Comparison of ENCODE assay signal across 44 mouse cellular contexts in genomic region chr3:102954476-102954875, GRCm38 (mm10). TPM values are rescaled to one million over a fixed set of nuclear protein-coding genes. Genes with fewer than 3 reads are reported as not detected.
"Had no signal": no experiment of that assay in that cellular context is flagged by ENCODE, and none has a peak within 500 bp of the region (broad histone marks: within the 10 kb centered on the region; RNA-seq: fewer than 3 reads in every experiment).

No protein-coding gene starts in this region.

- H3K4me1 ChIP-seq: limb, embryonic 10.5 days; limb, embryonic 12.5 days; limb, embryonic 13.5 days; limb, embryonic 15.5 days; liver, embryonic 12.5 days; liver, embryonic 13.5 days; liver, embryonic 15.5 days; lung, embryonic 15.5 days; megakaryocyte, embryonic 14.5 days; midbrain, embryonic 10.5 days; midbrain, embryonic 12.5 days; midbrain, embryonic 13.5 days; midbrain, embryonic 15.5 days; neural tube, embryonic 12.5 days had no signal

- H3K9me3 ChIP-seq: limb, embryonic 10.5 days; limb, embryonic 12.5 days; limb, embryonic 13.5 days; limb, embryonic 15.5 days; liver, embryonic 12.5 days; liver, embryonic 13.5 days; liver, embryonic 15.5 days; lung, embryonic 15.5 days; megakaryocyte, embryonic 14.5 days; midbrain, embryonic 10.5 days; midbrain, embryonic 12.5 days; midbrain, embryonic 13.5 days; midbrain, embryonic 15.5 days; neural tube, embryonic 12.5 days had no signal

- H3K36me3 ChIP-seq: limb, embryonic 10.5 days; limb, embryonic 12.5 days; limb, embryonic 13.5 days; limb, embryonic 15.5 days; liver, embryonic 12.5 days; liver, embryonic 13.5 days; liver, embryonic 15.5 days; lung, embryonic 15.5 days; midbrain, embryonic 10.5 days; midbrain, embryonic 12.5 days; midbrain, embryonic 13.5 days; midbrain, embryonic 15.5 days; neural tube, embryonic 12.5 days had no signal

- H3K27ac ChIP-seq: left cerebral cortex, adult 2 months; limb, embryonic 10.5 days; limb, embryonic 12.5 days; limb, embryonic 13.5 days; limb, embryonic 15.5 days; liver, embryonic 12.5 days; liver, embryonic 13.5 days; liver, embryonic 14.5 days; liver, embryonic 15.5 days; lung, embryonic 15.5 days; macrophage; midbrain, embryonic 10.5 days; midbrain, embryonic 12.5 days; midbrain, embryonic 13.5 days; midbrain, embryonic 15.5 days; neural tube, embryonic 12.5 days had no signal

- DNase-seq: left cerebral cortex, postnatal 4 days; liver; liver, embryonic 13.5 days; liver, postnatal 0 days; lung, embryonic 14.5 days; lung, postnatal 10 days; lung, postnatal 14 days; midbrain, embryonic 14.5 days had no signal

- H3K9ac ChIP-seq: limb, embryonic 12.5 days; limb, embryonic 13.5 days; limb, embryonic 15.5 days; liver, embryonic 12.5 days; liver, embryonic 13.5 days; liver, embryonic 14.5 days; liver, embryonic 15.5 days; liver, postnatal 0 days; lung, embryonic 14.5 days; lung, embryonic 15.5 days; midbrain, embryonic 12.5 days; midbrain, embryonic 13.5 days; midbrain, embryonic 15.5 days; neural tube, embryonic 12.5 days had no signal

- ATAC-seq: liver, embryonic 12.5 days; liver, postnatal 0 days; midbrain, embryonic 13.5 days; midbrain, embryonic 15.5 days; midbrain, embryonic 16.5 days had no signal

- H3K27me3 ChIP-seq: limb, embryonic 12.5 days; limb, embryonic 13.5 days; limb, embryonic 15.5 days; liver, embryonic 12.5 days; liver, embryonic 13.5 days; liver, embryonic 15.5 days; lung, embryonic 15.5 days; midbrain, embryonic 12.5 days; midbrain, embryonic 13.5 days; midbrain, embryonic 15.5 days; neural tube, embryonic 12.5 days had no signal

- H3K4me2 ChIP-seq: limb, embryonic 12.5 days; limb, embryonic 13.5 days; limb, embryonic 15.5 days; liver, embryonic 11.5 days; liver, embryonic 12.5 days; liver, embryonic 13.5 days; liver, embryonic 15.5 days; lung, embryonic 14.5 days; lung, embryonic 15.5 days; midbrain, embryonic 11.5 days; midbrain, embryonic 12.5 days; midbrain, embryonic 13.5 days; midbrain, embryonic 15.5 days; neural tube, embryonic 12.5 days had no signal

- H3K4me3 ChIP-seq: left cerebral cortex, adult 2 months; limb, embryonic 10.5 days; limb, embryonic 12.5 days; limb, embryonic 13.5 days; limb, embryonic 15.5 days; liver, embryonic 12.5 days; liver, embryonic 13.5 days; liver, embryonic 15.5 days; lung, embryonic 15.5 days; megakaryocyte, embryonic 14.5 days; midbrain, embryonic 10.5 days; midbrain, embryonic 12.5 days; midbrain, embryonic 13.5 days; midbrain, embryonic 15.5 days; neural tube, embryonic 12.5 days had no signal

RNA-seq across cellular contexts. Expression of gene Nr1h5, which starts 9.5 kb away (rescaled TPM):
- total RNA-seq: left cerebral cortex, adult 18-20 months; left cerebral cortex, adult 2 months; left cerebral cortex, adult 8-10 months; left cerebral cortex, postnatal 10 days; left cerebral cortex, postnatal 14 days; left cerebral cortex, postnatal 25 days; left cerebral cortex, postnatal 36 days; left cerebral cortex, postnatal 4 days; megakaryocyte progenitor cell, adult 5-6 weeks; megakaryocyte, adult 5-6 weeks; megakaryocyte-erythroid progenitor cell, adult 5-6 weeks; midbrain, postnatal 0 days; monocyte, adult 5-6 weeks had no signal
- polyA plus RNA-seq: limb, embryonic 10.5 days; limb, embryonic 11.5 days; limb, embryonic 13.5 days; limb, embryonic 15.5 days; lung, embryonic 14.5 days; lung, embryonic 16.5 days; macrophage; midbrain, embryonic 13.5 days had no signal

RNA-seq across cellular contexts. Expression of gene Sycp1, which starts 18.6 kb away (rescaled TPM):
- total RNA-seq: left cerebral cortex, adult 18-20 months; left cerebral cortex, adult 2 months; left cerebral cortex, adult 8-10 months; left cerebral cortex, postnatal 10 days; left cerebral cortex, postnatal 25 days; left cerebral cortex, postnatal 36 days; left cerebral cortex, postnatal 4 days; liver, adult 2 months; megakaryocyte progenitor cell, adult 5-6 weeks; megakaryocyte, adult 5-6 weeks; megakaryocyte-erythroid progenitor cell, adult 5-6 weeks; midbrain, postnatal 0 days; monocyte, adult 5-6 weeks had no signal
- polyA plus RNA-seq: limb, embryonic 10.5 days; limb, embryonic 11.5 days; limb, embryonic 12.5 days; limb, embryonic 13.5 days; limb, embryonic 14.5 days; limb, embryonic 15.5 days; liver, adult 2 months; liver, embryonic 15.5 days; liver, embryonic 16.5 days; liver, postnatal 0 days; lung, embryonic 14.5 days; lung, embryonic 15.5 days; lung, embryonic 16.5 days; macrophage; midbrain, embryonic 10.5 days; midbrain, embryonic 11.5 days; midbrain, embryonic 12.5 days; midbrain, embryonic 13.5 days; midbrain, embryonic 14.5 days; midbrain, embryonic 15.5 days; midbrain, embryonic 16.5 days; midbrain, postnatal 0 days; neural tube, embryonic 11.5 days; neural tube, embryonic 12.5 days had no signal
